Mouse (Mus musculus) heart, adult 2 months (tissue): ENCODE measurements around the gene Snrpa. TPM values are rescaled to one million over a fixed set of nuclear protein-coding genes. Genes with fewer than 3 reads are reported as not detected.

ENCODE experiments used
- DNase-seq, 2 experiments: peaks; one replicate each; pipeline ENCODE4 v3.0.0; 2021
- H3K27ac ChIP-seq: fragments of 200-600 bp; 2 replicates; pipeline ENCODE4 v1.8.1; 2022
- H3K27me3 ChIP-seq: fragments of 200-500 bp; 2 replicates; pipeline ENCODE4 v1.6.1; 2012; ENCODE audit warnings: mild to moderate bottlenecking, low read length, inconsistent platforms, mixed read lengths; ENCODE audit not compliant: control insufficient read depth, insufficient read depth
- H3K36me3 ChIP-seq: fragments of 200-500 bp; 2 replicates; pipeline ENCODE4 v1.6.1; 2012; ENCODE audit warnings: low read length, inconsistent platforms; ENCODE audit not compliant: control insufficient read depth, insufficient read depth
- H3K4me1 ChIP-seq: fragments of 200-500 bp; 2 replicates; pipeline ENCODE4 v1.6.1; 2011; ENCODE audit warnings: low read length; ENCODE audit not compliant: control insufficient read depth, insufficient read depth
- H3K4me3 ChIP-seq: fragments of 200-600 bp; 2 replicates; pipeline ENCODE4 v1.8.1; 2022
- H3K79me2 ChIP-seq: fragments of 200-500 bp; replicated peaks from 2 replicates; pipeline ENCODE4 v1.6.1; 2012; ENCODE audit warnings: mild to moderate bottlenecking, inconsistent platforms, low read length, moderate library complexity, mixed read lengths; ENCODE audit not compliant: control insufficient read depth, insufficient read depth
- H3K9ac ChIP-seq: fragments of 200-500 bp; 2 replicates; pipeline ENCODE4 v1.6.1; 2012; ENCODE audit warnings: low read depth, mild to moderate bottlenecking, control low read depth, inconsistent platforms, low read length, mixed read lengths
- CTCF ChIP-seq: fragments of 200-600 bp; IDR thresholded peaks from 2 replicates; pipeline ENCODE4 v1.8.1; 2022; ENCODE audit warnings: antibody characterized with exemption, mild to moderate bottlenecking, moderate library complexity
- EP300 ChIP-seq: fragments of 200-500 bp; IDR thresholded peaks from 2 replicates; pipeline ENCODE4 v1.6.1; 2011; ENCODE audit warnings: low read depth, low read length, control low read depth; ENCODE audit not compliant: insufficient read depth
- POLR2A ChIP-seq: fragments of 200-500 bp; IDR thresholded peaks from 2 replicates; pipeline ENCODE4 v1.6.1; 2011; ENCODE audit warnings: mild to moderate bottlenecking, low read depth, low read length, control low read depth; ENCODE audit not compliant: insufficient read depth
- WGBS: fragments of 180-500 bp; shearing (Covaris S2); methylation state at CpG from one replicate; pipeline ENCODE4 v1.1.7; 2018; 5-methylcytosine and 5-hydroxymethylcytosine counted together
- intact Hi-C: fragments of 180-260 bp; cut with DNase I; formaldehyde crosslinking; loops from one replicate; pipeline ENCODE4 v1.15.1; 2025
- polyA plus RNA-seq: library from polyadenylated mRNA; depleted of rRNA; stranded (reverse); fragments of >200 nt; gene quantifications from 2 replicates; pipeline ENCODE4 v1.2.3, GENCODE M21; 2012
- total RNA-seq, 2 experiments: library from RNA; stranded (reverse); gene quantifications; 2 replicates each; pipeline ENCODE4 v1.2.3; 2021

Snrpa gene
- total and polyA plus RNA-seq, 3 experiments, result 40.6 to 87.1 (median 41.3) TPM

DNA sequence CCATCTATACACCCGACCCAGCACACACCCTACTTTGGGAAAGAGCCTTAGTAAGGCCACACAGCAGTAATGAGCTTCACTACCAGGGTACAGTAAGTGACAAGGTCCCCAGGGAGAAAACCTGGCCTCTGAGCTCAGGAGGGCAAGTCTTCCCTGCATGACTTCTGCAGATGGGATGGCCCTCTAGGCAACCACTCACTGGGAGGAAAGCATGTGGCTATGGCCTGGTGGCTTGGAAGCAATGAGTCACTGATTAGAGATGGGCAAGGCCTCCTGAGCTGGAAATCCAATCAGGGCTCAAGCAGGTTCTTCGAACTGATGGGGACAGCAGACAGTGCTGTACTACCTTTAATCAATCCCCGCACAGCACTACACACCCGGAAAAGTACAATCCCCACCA, 34.3 kb downstream of the Snrpa start:
- intact Hi-C loops, result loop anchor here (2.0 to 10.0 kb wide), 3 partner anchors 17 to 313 kb away; partner anchors contain the start of genes Rab4b and Sertad3
- peaks cover 7% of the 10 kb centered on the region; the same call in 1 of the 2 replicates for H3K36me3 ChIP-seq

GRCm38 (mm10) chr7:27160921-27161320, 35.1 kb downstream of the Snrpa start:
- H3K4me3 ChIP-seq, result no peak overlapping the region
- WGBS, result 61% methylated on average over 3 of the region's 3 CpGs
- peaks cover 8% of the 10 kb centered on the region for H3K79me2 ChIP-seq
- peak overlapping the region; percentile 69 for H3K27ac ChIP-seq
- H3K4me1 ChIP-seq, result peaks cover 32% of the 10 kb centered on the region
- H3K9ac ChIP-seq, result no peak overlapping the region
- peaks cover 7% of the 10 kb centered on the region; the same call in 1 of the 2 replicates for H3K36me3 ChIP-seq
- intact Hi-C loops, result loop anchor here (2.0 to 10.0 kb wide), 3 partner anchors 18 to 314 kb away; partner anchors contain the start of genes Rab4b and Sertad3
- no peak for DNase-seq
- TF ChIP-seq CTCF, result no peak
- TF ChIP-seq EP300, result no peak
- no peak for TF ChIP-seq POLR2A
- H3K27me3 ChIP-seq, result no peaks in the 10 kb centered on the region

More for the DNA sequence above, 34.3 kb downstream of the Snrpa start:
- TF ChIP-seq EP300 (0 out of 2 replicates have a peak, but pooled peaks have one; percentile 16), CTCF (no peak)
- DNase-seq, result peak in 1 of 2 experiments; percentile 45
- Histone ChIP-seq H3K9ac (no peak overlapping the region), H3K27me3 (no peaks in the 10 kb centered on the region), H3K4me1 (peaks cover 32% of the 10 kb centered on the region), H3K27ac (peak overlapping the region; percentile 69; the same call in 1 of the 2 replicates), H3K79me2 (peaks cover 8% of the 10 kb centered on the region), H3K4me3 (no peak overlapping the region)
- WGBS, result 53% methylated on average over 4 of the region's 4 CpGs

GRCm38 (mm10) chr7:27159882-27160281, 36.2 kb downstream of the Snrpa start:
- Histone ChIP-seq H3K36me3 (peaks cover 7% of the 10 kb centered on the region; the same call in 1 of the 2 replicates), H3K4me1 (peaks cover 32% of the 10 kb centered on the region), H3K27ac (peak overlapping the region; percentile 69), H3K79me2 (0 out of 2 replicates have a peak, but pooled peaks cover 4% of the 10 kb centered on the region), H3K9ac (peak overlapping the region; percentile 15; the same call in 1 of the 2 replicates), H3K4me3 (no peak overlapping the region), H3K27me3 (no peaks in the 10 kb centered on the region)
- WGBS, result 8% methylated on average over 8 of the region's 8 CpGs
- intact Hi-C loops, result loop anchor here (2.0 to 10.0 kb wide), 5 partner anchors 19 to 315 kb away; partner anchors contain the start of genes Itpkc, Rab4b and Sertad3
- TF ChIP-seq EP300 (peak; percentile 77; the same call in 1 of the 2 replicates), POLR2A (peak; percentile 63), CTCF (peak; percentile 96)
- peak; percentile 85 to 89 for DNase-seq

DNA sequence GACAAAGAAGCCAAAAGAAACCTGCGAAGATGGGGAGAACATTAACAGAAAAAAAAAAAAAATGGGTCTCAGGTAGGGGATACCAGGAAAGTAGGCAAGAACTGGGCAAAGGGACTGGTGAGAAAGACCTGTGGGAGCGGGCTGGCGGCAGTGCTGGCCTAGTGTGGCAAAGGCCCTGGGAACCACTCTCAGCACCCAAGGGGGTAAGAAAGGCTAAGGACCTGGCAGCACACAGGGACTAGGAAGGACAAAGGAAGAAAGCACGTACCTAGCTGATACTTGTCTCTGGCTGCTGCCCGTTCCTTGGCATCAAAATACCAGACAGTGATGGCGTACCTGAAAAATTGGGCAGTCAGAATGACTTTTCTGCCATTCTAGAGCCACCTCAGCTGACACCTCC, 36.8 kb downstream of the Snrpa start:
- intact Hi-C loops, result loop anchor here (2.0 to 5.0 kb wide), 2 partner anchors 68 to 118 kb away; partner anchors contain the start of gene Itpkc
- Histone ChIP-seq H3K27ac (no peak overlapping the region), H3K4me1 (peaks cover 28% of the 10 kb centered on the region), H3K79me2 (no peaks in the 10 kb centered on the region), H3K27me3 (no peaks in the 10 kb centered on the region), H3K36me3 (peaks cover 7% of the 10 kb centered on the region; the same call in 1 of the 2 replicates), H3K9ac (no peak overlapping the region), H3K4me3 (no peak overlapping the region)
- DNase-seq, result no peak
- TF ChIP-seq CTCF, result no peak
- no peak for TF ChIP-seq EP300
- TF ChIP-seq POLR2A, result no peak
- 96% methylated on average over 6 of the region's 6 CpGs for WGBS

- intact Hi-C loops, result loop anchor here (2.0 to 5.0 kb wide), 2 partner anchors 69 to 119 kb away; partner anchors contain the start of gene Itpkc
- 80% methylated on average over 9 of the region's 9 CpGs for WGBS
- no peaks in the 10 kb centered on the region for H3K27me3 ChIP-seq
These were observed 37.9 kb downstream of the Snrpa start for GRCm38 (mm10) chr7:27158171-27158570.

GRCm38 (mm10) chr7:27156005-27156404, 40.1 kb downstream of the Snrpa start:
- intact Hi-C loops, result loop anchor here (5.0 kb wide), 1 partner anchor 71 kb away; the partner anchor contains the start of gene Itpkc
- no peaks in the 10 kb centered on the region for H3K79me2 ChIP-seq
- H3K27ac ChIP-seq, result no peak overlapping the region
- 75% methylated on average over 13 of the region's 13 CpGs for WGBS
- no peak for DNase-seq
- no peak overlapping the region for H3K4me3 ChIP-seq
- TF ChIP-seq EP300 (no peak), POLR2A (no peak), CTCF (no peak)
- peaks cover 3% of the 10 kb centered on the region; the same call in 1 of the 2 replicates for H3K36me3 ChIP-seq
- H3K4me1 ChIP-seq, result peaks cover 12% of the 10 kb centered on the region
- no peaks in the 10 kb centered on the region for H3K27me3 ChIP-seq
- no peak overlapping the region for H3K9ac ChIP-seq

More at GRCm38 (mm10) chr7:27158171-27158570, 37.9 kb downstream of the Snrpa start:
- TF ChIP-seq CTCF (no peak), POLR2A (no peak), EP300 (no peak)
- no peak overlapping the region for H3K9ac ChIP-seq
- H3K4me3 ChIP-seq, result no peak overlapping the region
- H3K4me1 ChIP-seq, result peaks cover 23% of the 10 kb centered on the region
- no peak overlapping the region for H3K27ac ChIP-seq
- peaks cover 3% of the 10 kb centered on the region; the same call in 1 of the 2 replicates for H3K36me3 ChIP-seq
- no peaks in the 10 kb centered on the region for H3K79me2 ChIP-seq
- DNase-seq, result no peak
